Mouse (Mus musculus) midbrain, postnatal 0 days (tissue): ENCODE measurements at regions not wholly inside any gene's neighbourhood (a gene's known extent, or its start where the extent isn't known, plus 50 kb on each side); places are given as distances from the start of the nearest gene placed in this dataset.

Experiments
- ATAC-seq: fragments of 200-750 bp; cut with Nextera tagmentation; 2 replicates; pipeline ENCODE4 v1.8.0; 2017; ENCODE audit warnings: moderate number of reproducible peaks, mild to moderate bottlenecking, moderate TSS enrichment, moderate library complexity; ENCODE audit not compliant: low FRiP score
- DNase-seq: peaks from one replicate; pipeline ENCODE4 v3.0.0-alpha.2; 2015; ENCODE audit warnings: low spot score
- H3K27ac ChIP-seq: fragments of 300-500 bp; sonication (generic); 2 replicates; pipeline ENCODE4 v1.5.1; 2014; ENCODE audit warnings: low read depth, mild to moderate bottlenecking, low read length, mixed read lengths
- H3K27me3 ChIP-seq: fragments of 300-500 bp; sonication (generic); 2 replicates; pipeline ENCODE4 v1.6.1; 2014; ENCODE audit warnings: low read length, control low read depth, mixed read lengths; ENCODE audit not compliant: insufficient read depth
- H3K36me3 ChIP-seq: fragments of 300-500 bp; sonication (generic); 2 replicates; pipeline ENCODE4 v1.6.1; 2014; ENCODE audit warnings: low read length, control low read depth, mixed read lengths; ENCODE audit not compliant: insufficient read depth
- H3K4me1 ChIP-seq: fragments of 300-500 bp; sonication (generic); 2 replicates; pipeline ENCODE4 v1.6.1; 2014; ENCODE audit warnings: mild to moderate bottlenecking, control low read depth, antibody characterized with exemption, low read length, mixed read lengths; ENCODE audit not compliant: insufficient read depth
- H3K4me2 ChIP-seq: fragments of 300-500 bp; sonication (generic); 2 replicates; pipeline ENCODE4 v1.6.1; 2014; ENCODE audit warnings: low read depth, mild to moderate bottlenecking, low read length, mixed read lengths; ENCODE audit not compliant: poor library complexity, severe bottlenecking
- H3K4me3 ChIP-seq: fragments of 300-500 bp; sonication (generic); 2 replicates; pipeline ENCODE4 v1.5.1; 2014; ENCODE audit warnings: low read depth, mild to moderate bottlenecking, low read length, moderate library complexity
- H3K9ac ChIP-seq: fragments of 300-500 bp; sonication (generic); replicated peaks from 2 replicates; pipeline ENCODE4 v1.6.1; 2014; ENCODE audit warnings: mild to moderate bottlenecking, low read length, moderate library complexity, mixed read lengths; ENCODE audit not compliant: poor library complexity, severe bottlenecking
- H3K9me3 ChIP-seq: fragments of 300-500 bp; sonication (generic); 2 replicates; pipeline ENCODE4 v1.6.1; 2016; ENCODE audit warnings: low read length, control low read depth
- CTCF ChIP-seq: IDR thresholded peaks from 2 replicates; pipeline ENCODE4 v1.5.1; 2016; ENCODE audit warnings: antibody characterized with exemption, mild to moderate bottlenecking
- WGBS: fragments of 180-500 bp; shearing (Covaris S2); extraction: QIAGEN DNeasy Blood & Tissue Kit; methylation state at CpG from one replicate; pipeline ENCODE4 v1.1.7; 2014; 5-methylcytosine and 5-hydroxymethylcytosine counted together

GRCm38 (mm10) chr9:113478761-113479265, 229.2 kb downstream of the Pdcd6ip start:
- Histone ChIP-seq H3K4me1 (no peaks in the 10 kb centered on the region), H3K27me3 (no peaks in the 10 kb centered on the region), H3K4me3 (no peak overlapping the region), H3K9ac (no peak overlapping the region), H3K4me2 (no peak overlapping the region), H3K36me3 (no peaks in the 10 kb centered on the region), H3K9me3 (no peaks in the 10 kb centered on the region), H3K27ac (no peak overlapping the region)
- ATAC-seq (no peak), DNase-seq (no peak)
- TF ChIP-seq CTCF = no peak
- 88% methylated on average over 1 of the region's 1 CpGs for WGBS

DNA sequence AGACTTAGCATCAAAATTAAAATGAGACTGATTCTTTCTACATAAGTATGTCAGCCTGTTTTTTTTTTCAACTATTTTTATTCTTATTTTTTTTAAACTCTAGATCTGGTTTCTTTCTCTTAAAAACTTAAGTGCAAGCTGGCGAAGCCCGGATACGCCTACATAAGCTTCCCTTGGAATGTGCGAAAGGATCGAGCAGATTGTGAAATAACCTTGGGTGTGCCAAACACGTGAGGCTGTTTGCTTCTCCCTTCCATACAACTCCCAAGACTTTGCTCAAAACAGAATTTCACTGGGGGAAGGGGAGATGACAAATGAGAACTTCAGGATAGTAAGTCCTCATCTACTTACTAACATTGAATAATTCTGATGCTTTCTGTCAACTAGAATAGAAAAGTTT, 236.3 kb downstream of the Pdcd6ip start:
- WGBS = 91% methylated on average over 6 of the region's 6 CpGs
- DNase-seq = no peak
- H3K27ac ChIP-seq = no peak overlapping the region
- H3K9ac ChIP-seq = no peak overlapping the region
- no peak overlapping the region for H3K4me2 ChIP-seq
- H3K9me3 ChIP-seq = no peaks in the 10 kb centered on the region
- ATAC-seq = no peak
- H3K4me3 ChIP-seq = no peak overlapping the region
- TF ChIP-seq CTCF = no peak
- H3K4me1 ChIP-seq = no peaks in the 10 kb centered on the region
- H3K36me3 ChIP-seq = no peaks in the 10 kb centered on the region
- H3K27me3 ChIP-seq = no peaks in the 10 kb centered on the region

- ATAC-seq = no peak
- WGBS = 4% methylated on average over 2 of the region's 2 CpGs
- H3K27ac ChIP-seq = 0 out of 2 replicates have a peak overlapping the region, but pooled peaks have one; percentile 62
- H3K9ac ChIP-seq = no peak overlapping the region
- no peaks in the 10 kb centered on the region for H3K9me3 ChIP-seq
- H3K4me3 ChIP-seq = no peak overlapping the region
- TF ChIP-seq CTCF = no peak
- no peaks in the 10 kb centered on the region for H3K27me3 ChIP-seq
- no peaks in the 10 kb centered on the region for H3K36me3 ChIP-seq
- H3K4me2 ChIP-seq = no peak overlapping the region
- no peaks in the 10 kb centered on the region for H3K4me1 ChIP-seq
- DNase-seq = no peak
Observed at GRCm38 (mm10) chr9:113462888-113463287, 245.2 kb downstream of the Pdcd6ip start.

DNA sequence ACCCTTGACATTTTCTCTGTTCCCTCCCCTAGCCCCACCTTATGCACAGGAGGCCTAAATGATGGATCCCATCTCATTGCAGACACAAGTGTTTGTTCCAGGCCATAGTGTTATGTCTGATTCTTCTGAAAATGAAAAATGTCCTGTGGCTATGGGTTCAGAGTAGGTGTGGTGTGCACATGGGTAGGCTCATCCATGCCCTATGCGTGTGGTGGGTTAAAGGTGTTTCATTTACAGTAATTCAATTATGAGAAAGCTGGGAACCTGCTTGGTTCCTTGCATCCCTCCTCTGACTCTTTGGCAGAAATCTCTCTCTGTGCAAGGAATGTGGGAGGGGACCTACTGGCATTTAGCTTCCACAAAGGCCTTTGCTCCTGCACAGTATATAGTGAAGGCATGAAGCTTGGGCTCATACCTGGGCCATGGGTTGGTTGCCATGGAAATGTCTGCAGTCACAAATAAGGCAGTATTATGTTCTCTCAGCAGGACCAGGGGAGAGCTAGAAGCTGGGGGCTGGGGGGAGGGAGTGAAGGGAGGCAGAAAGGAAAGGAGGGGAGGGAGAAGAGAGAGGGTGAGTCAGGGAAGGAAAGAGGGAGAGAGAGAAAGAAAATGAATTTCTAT, 245.7 kb downstream of the Pdcd6ip start:
- peak; percentile 51 for DNase-seq
- no peak overlapping the region for H3K9ac ChIP-seq
- ATAC-seq = peak; percentile 47; the same call in 1 of the 2 replicates
- no peak for TF ChIP-seq CTCF
- H3K27me3 ChIP-seq = no peaks in the 10 kb centered on the region
- H3K4me2 ChIP-seq = no peak overlapping the region
- 35% methylated on average over 1 of the region's 1 CpGs for whole genome bisulfite sequencing
- H3K36me3 ChIP-seq = no peaks in the 10 kb centered on the region
- H3K4me3 ChIP-seq = no peak overlapping the region
- H3K27ac ChIP-seq = peak overlapping the region; percentile 62
- no peaks in the 10 kb centered on the region for H3K4me1 ChIP-seq
- H3K9me3 ChIP-seq = no peaks in the 10 kb centered on the region

- no peaks in the 10 kb centered on the region for H3K27me3 ChIP-seq
- no peaks in the 10 kb centered on the region for H3K9me3 ChIP-seq
- no peak overlapping the region for H3K27ac ChIP-seq
- 79% methylated on average over 5 of the region's 5 CpGs for WGBS
- no peak overlapping the region for H3K4me3 ChIP-seq
- DNase-seq (no peak), ATAC-seq (no peak)
- no peak overlapping the region for H3K9ac ChIP-seq
- H3K4me2 ChIP-seq = no peak overlapping the region
- H3K36me3 ChIP-seq = no peaks in the 10 kb centered on the region
- no peaks in the 10 kb centered on the region for H3K4me1 ChIP-seq
- TF ChIP-seq CTCF = no peak
Observed at GRCm38 (mm10) chr9:113459885-113460284, 248.2 kb downstream of the Pdcd6ip start.

DNA sequence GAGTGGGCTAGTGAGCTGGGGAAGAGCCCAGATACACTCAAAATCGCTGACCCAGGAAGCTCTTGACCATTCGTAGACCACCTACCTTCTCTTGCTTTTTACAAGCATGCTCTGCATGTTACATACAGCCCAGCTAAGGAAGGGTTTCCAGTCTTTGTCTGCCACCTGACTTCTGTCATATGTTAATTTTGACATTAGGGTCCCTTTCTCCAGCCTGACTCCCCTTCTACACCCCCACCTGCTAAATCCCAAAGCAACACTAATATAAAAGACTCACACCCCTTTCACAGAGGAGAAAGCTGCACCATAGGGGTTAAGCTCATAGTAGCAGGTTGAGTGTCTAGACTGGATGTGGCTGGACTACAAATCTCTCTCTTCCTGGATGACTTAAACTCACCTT, 248.8 kb downstream of the Pdcd6ip start:
- DNase-seq (no peak), ATAC-seq (no peak)
- no peak overlapping the region for H3K4me3 ChIP-seq
- H3K27ac ChIP-seq = no peak overlapping the region
- H3K27me3 ChIP-seq = no peaks in the 10 kb centered on the region
- H3K9me3 ChIP-seq = no peaks in the 10 kb centered on the region
- no peaks in the 10 kb centered on the region for H3K4me1 ChIP-seq
- 45% methylated on average over 2 of the region's 2 CpGs for WGBS
- H3K9ac ChIP-seq = no peak overlapping the region
- H3K4me2 ChIP-seq = no peak overlapping the region
- no peak for TF ChIP-seq CTCF
- H3K36me3 ChIP-seq = no peaks in the 10 kb centered on the region
